Mouse (Mus musculus) CD4-positive helper T cell, adult 2 months (primary cell): ENCODE data around the gene Muc1.
"Not testable (repeated sequence)": the region's sequence is repeated elsewhere in the genome, so short reads cannot be mapped to it uniquely, and the experiment has no call there.

Experiments
- DNase-seq: peaks from one replicate; pipeline ENCODE4 v3.0.0-alpha.2; 2012; ENCODE audit warnings: low read depth, missing footprints, low spot score

Muc1 gene

GRCm38 (mm10) chr3:89209731-89210130, 19.1 kb upstream of the Muc1 start:
- no peak for DNase-seq

- no peak for DNase-seq
These were observed 18.7 kb upstream of the Muc1 start for GRCm38 (mm10) chr3:89210162-89210561.

- DNase-seq: no peak
These were observed 18.1 kb upstream of the Muc1 start for GRCm38 (mm10) chr3:89210731-89211130.

GRCm38 (mm10) chr3:89213803-89214530, 14.9 kb upstream of the Muc1 start:
- peak; percentile 96 for DNase-seq

- peak; percentile 76 for DNase-seq
These were observed 14.0 kb upstream of the Muc1 start, which contains the start of gene Thbs3 for GRCm38 (mm10) chr3:89214681-89215411. Thbs3 (plus strand) TSS chr3:89215180.

GRCm38 (mm10) chr3:89215853-89216252, 13.0 kb upstream of the Muc1 start:
- peak; percentile 88 for DNase-seq

GRCm38 (mm10) chr3:89216407-89216806, 12.4 kb upstream of the Muc1 start:
- not testable (repeated sequence) for DNase-seq

GRCm38 (mm10) chr3:89218271-89218670, 10.6 kb upstream of the Muc1 start:
- no peak for DNase-seq

GRCm38 (mm10) chr3:89219546-89219945, 9.3 kb upstream of the Muc1 start:
- no peak for DNase-seq

GRCm38 (mm10) chr3:89221167-89221566, 7.7 kb upstream of the Muc1 start:
- DNase-seq: no peak

GRCm38 (mm10) chr3:89224796-89225195, 4.1 kb upstream of the Muc1 start:
- DNase-seq: no peak

- no peak for DNase-seq
These were observed 3.5 kb upstream of the Muc1 start for GRCm38 (mm10) chr3:89225321-89225815.

- no peak for DNase-seq
These were observed 2.9 kb upstream of the Muc1 start for GRCm38 (mm10) chr3:89225918-89226317.

GRCm38 (mm10) chr3:89226361-89226760, 2.5 kb upstream of the Muc1 start:
- no peak for DNase-seq

GRCm38 (mm10) chr3:89226900-89227299, 2.0 kb upstream of the Muc1 start, which contains the start of gene Mtx1:
Mtx1 (minus strand) TSS chr3:89227088.
- no peak for DNase-seq

- peak; percentile 90 for DNase-seq
These were observed 1.3 kb upstream of the Muc1 start for GRCm38 (mm10) chr3:89227307-89228179.

GRCm38 (mm10) chr3:89228180-89228549, 692 bp upstream of the Muc1 start:
- peak; percentile 86 for DNase-seq

- DNase-seq: no peak
These were observed 419 bp downstream of the Muc1 start for GRCm38 (mm10) chr3:89229276-89229675.

- no peak for DNase-seq
These were observed 1.7 kb downstream of the Muc1 start for GRCm38 (mm10) chr3:89230561-89230960.

GRCm38 (mm10) chr3:89231345-89231744, 2.5 kb downstream of the Muc1 start:
- DNase-seq: peak; percentile 61

- no peak for DNase-seq
These were observed 3.0 kb downstream of the Muc1 start for GRCm38 (mm10) chr3:89231772-89232275.

GRCm38 (mm10) chr3:89232614-89233013, 3.8 kb downstream of the Muc1 start:
- no peak for DNase-seq
